Mouse (Mus musculus): ENCODE data around the gene Sik1. TPM values are rescaled to one million over a fixed set of nuclear protein-coding genes. Genes with fewer than 3 reads are reported as not detected.

The Sik1 gene
- total RNA-seq, 2 experiments from 2014 or later: 23.5 to 27.8 TPM

- peak; percentile 80 for DNase-seq (ENCODE audit: low spot score)
Measured at GRCm38 (mm10) chr17:31856519-31857160, 1.0 kb upstream of the Sik1 start.

GRCm38 (mm10) chr17:31854770-31855596 lies 621 bp downstream of the Sik1 start:
- peak; percentile 53 for DNase-seq (ENCODE audit: low spot score)

DNA sequence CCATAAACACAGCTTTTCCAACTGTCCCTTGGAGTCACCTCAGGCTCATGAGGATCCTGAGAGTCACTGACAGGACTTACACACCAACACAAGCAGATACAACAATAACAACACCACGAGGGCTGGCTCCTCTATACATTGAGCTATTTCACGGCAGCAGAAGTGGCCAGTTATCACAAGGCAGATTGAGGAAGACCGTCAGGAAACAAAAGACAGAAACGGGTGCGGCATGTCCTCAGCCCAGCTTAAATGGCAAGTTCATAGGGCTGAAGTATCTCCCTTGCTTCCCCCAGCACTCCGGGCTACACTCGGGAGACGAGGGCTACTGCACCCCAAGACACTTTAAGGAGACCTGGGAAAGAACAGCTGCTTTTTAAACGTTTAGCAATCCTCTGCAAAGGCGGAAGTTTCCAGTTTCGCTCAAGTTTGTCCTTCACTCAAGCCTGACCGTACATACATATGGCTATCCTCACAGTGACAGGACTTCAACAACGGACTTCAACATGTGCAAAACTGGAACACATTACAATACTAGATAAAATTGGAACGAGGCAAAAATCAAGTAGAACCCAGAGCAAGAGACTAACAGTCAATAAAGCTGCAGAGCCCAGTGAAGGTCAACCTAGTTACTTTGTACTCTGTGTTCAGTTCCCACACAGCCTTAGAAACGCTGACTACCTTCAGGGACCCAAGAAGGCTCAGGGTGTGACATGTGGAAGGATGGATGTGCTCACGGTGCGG lies 2.0 kb downstream of the Sik1 start:
- no peak for DNase-seq (ENCODE audit: low spot score)

DNA sequence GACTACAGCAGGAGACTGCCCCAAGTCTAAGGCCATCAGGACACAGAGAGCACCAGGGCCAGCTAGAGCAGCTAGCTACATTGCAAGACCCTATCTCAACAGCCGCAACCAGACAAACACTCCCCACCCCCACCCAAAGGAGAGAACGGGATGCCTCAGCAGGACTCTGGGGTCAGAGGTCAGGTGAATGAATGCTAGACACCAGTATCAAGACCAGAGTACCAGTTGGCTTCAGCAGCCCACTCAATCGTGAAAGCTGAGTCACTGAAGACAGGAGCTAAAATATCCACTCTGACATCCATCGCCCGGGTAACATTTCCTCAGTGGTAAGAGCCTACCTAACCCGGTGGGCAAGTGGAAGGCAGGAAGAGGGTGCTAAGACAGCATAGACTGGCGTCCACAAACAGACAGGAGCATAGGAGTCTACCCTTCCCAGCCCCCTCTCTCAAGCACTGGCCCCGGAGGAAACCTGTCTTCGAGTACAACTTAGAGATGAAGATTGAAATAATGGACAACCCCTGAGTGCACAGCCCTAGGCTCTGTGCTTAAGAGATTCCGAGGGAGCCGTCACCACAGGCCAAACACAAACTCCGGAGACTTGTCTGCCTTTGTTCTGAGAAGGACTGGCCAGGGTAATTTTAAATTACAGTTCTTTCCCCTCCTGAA lies 2.7 kb downstream of the Sik1 start:
- DNase-seq (ENCODE audit: low spot score): no peak

GRCm38 (mm10) chr17:31851816-31852476 lies 3.7 kb downstream of the Sik1 start:
- no peak for DNase-seq (ENCODE audit: low spot score)

GRCm38 (mm10) chr17:31850457-31850980 lies 5.1 kb downstream of the Sik1 start:
- DNase-seq (ENCODE audit: low spot score): no peak

DNA sequence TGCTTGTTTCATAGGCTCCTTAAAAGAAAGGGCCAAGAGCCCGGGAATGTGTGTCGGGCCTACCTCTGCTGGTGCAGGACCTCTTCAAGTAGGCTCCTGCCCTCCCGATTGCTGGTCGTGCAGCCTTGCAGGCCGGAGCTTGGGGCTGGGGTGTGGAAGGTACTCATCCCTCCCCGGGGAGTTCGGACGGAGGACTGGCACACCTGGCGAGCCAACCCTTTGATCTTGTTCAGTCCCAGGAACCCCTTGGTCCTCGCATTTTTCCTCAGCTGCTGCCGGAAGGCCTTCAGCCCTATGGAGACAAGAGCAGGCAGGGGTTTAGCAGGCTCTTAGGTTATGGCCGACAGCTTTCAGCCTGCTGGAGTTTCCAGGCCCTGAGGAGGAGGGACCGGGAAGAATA lies 8.6 kb downstream of the Sik1 start:
- DNase-seq (ENCODE audit: low spot score): no peak

GRCm38 (mm10) chr17:31846352-31846751 lies 9.3 kb downstream of the Sik1 start:
- no peak for DNase-seq (ENCODE audit: low spot score)

- no peak for DNase-seq (ENCODE audit: low spot score)
Measured at GRCm38 (mm10) chr17:31843891-31844290, 11.7 kb downstream of the Sik1 start.

DNA sequence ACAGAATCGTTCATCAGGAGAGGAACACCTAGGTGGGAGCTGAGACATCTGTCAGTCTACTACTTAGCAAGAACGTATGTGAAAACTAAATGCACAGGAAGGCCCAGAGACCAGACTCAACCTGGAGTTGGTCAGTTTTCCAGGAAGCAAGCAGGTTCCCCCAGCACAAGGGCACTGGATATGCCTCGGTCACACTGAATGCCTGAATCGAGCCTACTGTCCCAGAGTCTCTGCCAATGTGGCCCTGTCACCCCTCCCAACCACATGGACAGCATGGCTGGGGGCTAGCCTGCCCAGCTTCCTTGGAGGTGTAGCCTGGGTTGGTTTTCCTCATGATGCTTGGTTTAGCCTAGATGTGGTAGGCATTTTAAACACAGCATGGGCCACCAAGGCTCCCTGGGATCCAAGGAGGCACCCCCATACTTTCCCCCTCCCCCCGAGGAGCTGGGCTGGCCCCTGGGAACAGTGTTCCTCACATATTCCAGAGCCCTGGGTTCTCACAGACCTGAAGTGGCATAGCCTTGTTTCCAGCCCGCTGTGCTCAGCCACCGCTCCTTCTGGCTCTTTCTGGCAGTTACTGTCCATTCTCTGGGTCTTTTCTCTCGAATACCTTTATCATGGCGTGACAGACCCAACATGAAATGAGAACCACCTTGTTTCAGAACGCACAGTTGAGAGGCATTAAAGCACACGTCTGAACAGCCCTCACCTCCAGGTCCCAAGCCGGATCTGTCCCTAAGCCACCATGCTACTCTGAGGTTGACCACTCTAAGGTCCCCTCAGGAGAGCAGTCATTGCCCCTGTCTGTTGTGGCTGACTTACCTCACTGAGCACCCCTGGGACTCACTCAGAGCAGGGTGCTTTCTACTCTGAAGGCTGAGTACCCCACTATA lies 12.4 kb downstream of the Sik1 start:
- DNase-seq (ENCODE audit: low spot score): no peak

DNA sequence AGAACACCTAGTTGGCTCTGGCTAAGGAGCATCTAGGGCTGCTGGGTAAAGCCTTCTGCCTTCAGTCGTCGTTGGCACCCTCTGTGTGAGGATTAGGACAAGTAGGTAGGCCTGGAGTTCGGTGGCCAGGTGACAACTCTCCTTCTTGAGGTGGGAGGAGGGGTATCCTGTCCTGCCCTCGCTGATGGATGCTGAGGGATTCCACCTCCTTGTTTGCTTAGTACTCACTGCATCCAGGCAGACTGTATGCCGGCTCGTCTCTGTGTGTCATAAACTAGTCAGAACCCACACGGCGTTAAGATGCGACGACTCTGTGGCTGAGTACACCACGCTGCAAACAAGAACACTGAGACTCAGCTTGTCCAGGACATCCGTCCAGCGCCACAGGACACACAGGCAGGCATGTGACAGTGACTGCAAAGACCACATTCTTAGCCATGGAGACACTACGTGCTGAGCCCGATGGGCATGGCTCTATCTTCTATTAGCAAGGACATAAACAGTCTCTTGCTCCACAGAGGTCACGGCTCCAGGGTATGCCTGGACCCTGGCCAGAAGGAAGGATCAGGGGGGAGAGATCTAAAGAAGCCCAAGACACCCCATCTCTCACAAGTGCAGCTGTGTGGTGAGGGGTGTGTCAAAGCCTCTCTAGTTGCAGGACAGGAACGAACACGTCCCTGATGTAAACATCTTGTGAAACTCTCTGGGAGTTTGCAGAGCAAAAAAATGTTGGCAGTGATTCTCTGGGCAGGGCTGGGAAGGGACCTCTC lies 13.6 kb downstream of the Sik1 start:
- DNase-seq (ENCODE audit: low spot score): peak; percentile 73

GRCm38 (mm10) chr17:31841453-31841841 lies 14.2 kb downstream of the Sik1 start:
- no peak for DNase-seq (ENCODE audit: low spot score)

DNA sequence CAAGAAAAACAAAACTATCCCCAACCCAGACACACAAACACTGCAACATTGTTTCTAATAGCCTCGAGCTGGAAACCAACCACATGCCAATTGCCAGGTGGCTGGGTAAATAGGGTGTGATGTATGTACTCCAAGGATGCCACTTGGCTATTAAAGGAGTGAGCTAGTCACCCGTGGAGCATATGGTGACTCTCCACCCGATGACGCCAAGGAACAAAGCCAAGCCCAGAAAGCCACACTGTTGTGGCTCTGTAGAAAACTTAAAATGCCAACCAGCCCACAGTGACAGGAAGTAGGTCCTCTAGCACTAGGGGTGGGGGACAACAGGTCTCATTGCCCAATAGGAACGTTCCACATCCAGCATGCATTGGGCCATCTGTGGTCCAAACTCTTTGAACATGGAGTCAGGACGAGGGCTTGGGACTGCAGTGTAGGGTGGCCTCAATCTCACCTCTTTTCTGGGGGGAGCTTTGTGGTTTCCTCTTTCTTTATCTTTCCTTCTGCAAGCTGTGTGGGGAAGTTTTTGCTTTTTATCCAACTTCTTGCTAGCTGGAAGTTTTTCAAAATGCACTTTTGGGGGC lies 15.1 kb downstream of the Sik1 start:
- DNase-seq (ENCODE audit: low spot score): no peak

GRCm38 (mm10) chr17:31836772-31837171 lies 18.8 kb downstream of the Sik1 start:
- no peak for DNase-seq (ENCODE audit: low spot score)

- no peak for DNase-seq (ENCODE audit: low spot score)
Measured at GRCm38 (mm10) chr17:31836264-31836607, 19.4 kb downstream of the Sik1 start.

DNA sequence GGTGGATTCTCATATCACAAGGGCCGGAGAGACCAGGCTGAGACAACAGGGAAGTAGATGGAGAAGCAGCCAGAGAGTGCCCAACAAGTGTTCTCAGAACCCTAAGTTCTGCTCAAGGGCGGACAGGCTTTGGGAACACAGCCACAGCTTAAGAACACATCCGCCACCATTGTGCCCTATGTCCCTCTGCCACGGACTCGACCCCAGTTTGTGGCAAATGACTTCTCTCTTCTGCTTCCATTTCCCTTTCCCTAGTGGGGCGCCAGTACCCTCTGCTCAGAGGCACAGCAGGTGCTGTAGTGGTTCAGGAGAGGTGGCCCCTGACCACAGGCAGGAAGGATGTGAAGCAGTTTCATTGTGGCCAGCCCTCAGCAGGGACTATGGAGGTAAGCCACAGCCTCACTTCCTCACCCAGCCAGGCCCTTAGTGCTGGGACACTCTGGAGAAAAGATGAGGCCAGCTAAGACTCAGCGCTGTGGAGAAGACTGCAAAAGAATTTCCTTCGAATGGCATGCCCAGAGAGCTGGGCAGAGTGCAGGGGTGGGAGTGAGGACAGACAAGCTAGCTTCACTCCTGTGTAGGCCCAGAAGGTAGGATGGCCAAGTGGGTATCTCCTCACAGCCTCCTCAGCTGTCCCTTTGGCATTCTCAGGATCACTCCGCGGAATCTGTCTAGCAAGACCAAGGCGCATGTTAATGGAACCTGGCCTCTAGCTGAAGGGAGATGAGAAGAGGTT lies 19.9 kb downstream of the Sik1 start:
- no peak for DNase-seq (ENCODE audit: low spot score)

DNA sequence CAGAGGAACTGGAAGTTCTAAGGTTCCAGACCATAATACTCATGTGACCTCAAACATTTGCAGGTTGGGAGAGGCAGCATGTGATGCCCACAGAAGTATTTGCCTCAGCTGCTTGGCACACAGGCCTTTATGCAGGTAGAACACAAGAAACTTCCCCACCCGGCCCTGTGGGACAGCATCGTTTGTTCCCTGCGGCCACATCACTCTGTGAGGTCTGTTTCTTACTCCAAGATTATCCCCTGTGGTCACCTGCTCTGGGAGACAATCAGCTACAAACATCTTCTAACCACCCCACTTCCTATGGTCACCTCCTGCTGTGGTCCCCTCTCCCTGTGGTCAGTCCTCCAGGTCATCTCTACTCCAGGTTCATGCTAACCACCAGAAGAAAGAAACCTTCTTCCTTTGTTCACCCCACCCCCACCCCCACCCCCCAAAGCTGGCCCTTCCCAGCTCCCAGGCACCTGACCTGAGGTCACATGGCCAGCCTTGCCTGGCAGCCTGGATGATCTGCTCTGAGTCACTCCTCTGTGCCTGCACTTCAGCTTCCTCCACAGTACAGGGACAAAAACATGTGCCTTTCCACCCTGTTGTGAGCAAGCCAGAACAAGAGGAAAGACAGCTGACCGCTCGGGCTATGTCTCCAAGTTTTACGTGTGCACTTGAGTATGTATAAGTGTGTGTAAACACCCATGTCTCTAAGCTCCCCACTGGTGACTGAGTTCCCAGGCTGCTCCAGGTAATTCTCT lies 21.1 kb downstream of the Sik1 start:
- DNase-seq (ENCODE audit: low spot score): peak; percentile 48
